Mouse (Mus musculus) CD4-positive, CD25-positive, alpha-beta regulatory T cell (primary cell): ENCODE results near the gene Gm28079. TPM values are rescaled to one million over a fixed set of nuclear protein-coding genes. Genes with fewer than 3 reads are reported as not detected.

ENCODE experiments used
- polyA plus RNA-seq: library from polyadenylated mRNA; unstranded; fragments of 100-300 nt; shearing (Covaris generic); gene quantifications from one replicate; pipeline ENCODE4 v1.2.1, GENCODE M21; 2017

Gene Gm28079
- not detected for polyA plus RNA-seq

GRCm38 (mm10) chrY:70014799-70015198, at the start of gene Gm28079:
Gene Gm28079 (minus strand): TSS chrY:70014899.

